Mouse (Mus musculus) myocyte (in vitro differentiated cells): ENCODE results near the gene Pou3f1. TPM values are rescaled to one million over a fixed set of nuclear protein-coding genes. Genes with fewer than 3 reads are reported as not detected.

Source experiments
- H3K27me3 ChIP-seq: one replicate; pipeline ENCODE4 v1.6.1; 2011; ENCODE audit not compliant: control insufficient read depth, insufficient read depth, insufficient read length
- H3K36me3 ChIP-seq: one replicate; pipeline ENCODE4 v1.6.1; 2011; ENCODE audit not compliant: control insufficient read depth, insufficient read depth
- H3K4me2 ChIP-seq: one replicate; pipeline ENCODE4 v1.6.1; 2011; ENCODE audit warnings: low read depth, control low read depth
- H3K4me3 ChIP-seq: one replicate; pipeline ENCODE4 v1.5.1; 2011; ENCODE audit warnings: mild to moderate bottlenecking, control low read depth, moderate library complexity
- H3K79me2 ChIP-seq: one replicate; pipeline ENCODE4 v1.6.1; 2011; ENCODE audit not compliant: control insufficient read depth, insufficient read depth
- H3ac ChIP-seq: one replicate; pipeline ENCODE4 v1.6.1; 2011; ENCODE audit not compliant: control insufficient read depth, insufficient read length
- CEBPB ChIP-seq: IDR thresholded peaks from 2 replicates; pipeline ENCODE4 v1.6.1; 2011; ENCODE audit warnings: mild to moderate bottlenecking, moderate library complexity; ENCODE audit not compliant: poor library complexity, insufficient read depth, severe bottlenecking
- E2F4 ChIP-seq: IDR thresholded peaks from one replicate; pipeline ENCODE4 v1.6.1; 2011; ENCODE audit warnings: mild to moderate bottlenecking, control low read depth, moderate library complexity; ENCODE audit not compliant: insufficient read depth
- MAX ChIP-seq: IDR thresholded peaks from one replicate; pipeline ENCODE4 v1.6.1; 2011; ENCODE audit warnings: low read depth, mild to moderate bottlenecking, control low read depth
- MYOD1 ChIP-seq, 3 experiments: IDR thresholded peaks; one replicate each; pipeline ENCODE4 v1.6.1; 2011; ENCODE audit warnings: control low read depth in 2 of 3, low read depth in 2 of 3, mild to moderate bottlenecking in 2 of 3, moderate library complexity in 1 of 3; ENCODE audit not compliant: insufficient read length in 2 of 3, control insufficient read depth in 1 of 3
- MYOG ChIP-seq, 3 experiments: IDR thresholded peaks; one replicate each; pipeline ENCODE4 v1.6.1; 2011; ENCODE audit warnings: control low read depth in 2 of 3, low read depth in 2 of 3, mild to moderate bottlenecking in 2 of 3; ENCODE audit not compliant: insufficient read length in 2 of 3, control insufficient read depth in 1 of 3, insufficient read depth in 1 of 3
- POLR2A ChIP-seq: IDR thresholded peaks from one replicate; pipeline ENCODE4 v1.6.1; 2011; ENCODE audit warnings: low read depth, mild to moderate bottlenecking, control low read depth, moderate library complexity; ENCODE audit not compliant: insufficient read length
- POLR2AphosphoS2 ChIP-seq: IDR thresholded peaks from one replicate; pipeline ENCODE4 v1.6.1; 2011; ENCODE audit warnings: low read depth, control low read depth; ENCODE audit not compliant: insufficient read length
- REST ChIP-seq: IDR thresholded peaks from one replicate; pipeline ENCODE4 v1.6.1; 2011; ENCODE audit warnings: mild to moderate bottlenecking, control low read depth, moderate library complexity; ENCODE audit not compliant: insufficient read depth, insufficient read length
- SRF ChIP-seq: IDR thresholded peaks from one replicate; pipeline ENCODE4 v1.6.1; 2011; ENCODE audit warnings: low read depth; ENCODE audit not compliant: control insufficient read depth, insufficient read length
- TCF12 ChIP-seq: IDR thresholded peaks from one replicate; pipeline ENCODE4 v1.6.1; 2011; ENCODE audit warnings: mild to moderate bottlenecking, control low read depth; ENCODE audit not compliant: poor library complexity, insufficient read depth, severe bottlenecking
- TCF3 ChIP-seq: IDR thresholded peaks from one replicate; pipeline ENCODE4 v1.6.1; 2011; ENCODE audit warnings: low read depth, control low read depth; ENCODE audit not compliant: insufficient read length
- USF1 ChIP-seq: IDR thresholded peaks from one replicate; pipeline ENCODE4 v1.6.1; 2011; ENCODE audit warnings: low read depth, mild to moderate bottlenecking, control low read depth, moderate library complexity
- polyA plus RNA-seq: library from polyadenylated mRNA; unstranded; fragments of >200 nt; fragmentation: generic; extraction: Trizol; gene quantifications from one replicate; pipeline ENCODE4 v1.2.1, GENCODE M21; 2012; ENCODE audit warnings: missing spikeins

The Pou3f1 gene
- polyA plus RNA-seq, 1 experiment: 0.01 TPM

DNA sequence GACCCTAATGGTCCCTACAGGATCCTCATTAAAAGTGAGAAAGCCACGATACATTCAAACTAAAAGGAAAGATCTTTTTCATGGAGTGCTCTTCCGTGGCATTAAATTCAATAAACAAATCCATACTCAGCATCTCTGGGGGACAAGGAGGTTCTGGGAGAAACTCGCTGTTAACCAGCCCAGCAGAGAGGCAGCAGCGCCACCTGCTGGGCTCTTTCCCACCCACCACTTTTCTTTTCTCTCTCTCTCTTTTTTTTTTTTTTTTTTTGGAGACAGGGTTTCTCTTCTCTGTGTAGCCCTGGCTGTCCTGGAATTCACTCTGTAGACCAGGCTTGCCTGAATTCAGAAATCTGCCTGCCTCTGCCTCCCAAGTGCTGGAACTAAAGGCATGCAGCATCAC is 18.4 kb downstream of the Pou3f1 start:
- peaks cover 28% of the 10 kb centered on the region for H3K36me3 ChIP-seq
- no peak overlapping the region for H3ac ChIP-seq
- no peaks in the 10 kb centered on the region for H3K27me3 ChIP-seq
- H3K79me2 ChIP-seq: no peaks in the 10 kb centered on the region
- TF ChIP-seq TCF12 (no peak), REST (no peak)
- no peak overlapping the region for H3K4me3 ChIP-seq
- no peak overlapping the region for H3K4me2 ChIP-seq

DNA sequence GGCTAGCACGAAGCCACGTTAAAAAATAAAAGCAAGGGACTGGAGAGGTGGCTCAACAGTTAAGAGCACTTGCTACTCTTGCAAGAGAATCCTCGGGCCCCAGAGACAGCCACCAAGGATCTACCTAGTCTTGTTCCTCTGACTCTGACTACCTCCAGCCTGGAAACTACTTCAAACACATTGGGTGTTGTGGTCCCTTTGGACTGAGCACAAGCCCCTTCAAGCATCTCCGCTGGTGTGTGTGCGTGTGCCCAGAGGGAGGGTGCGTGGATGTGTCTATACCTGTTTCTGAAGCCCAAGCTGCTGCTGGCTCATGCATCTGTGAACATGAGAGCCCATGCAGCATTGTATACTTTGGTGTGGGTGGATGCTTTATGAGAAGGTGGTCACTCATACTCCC is 19.4 kb downstream of the Pou3f1 start:
- H3K4me3 ChIP-seq: no peak overlapping the region
- no peaks in the 10 kb centered on the region for H3K27me3 ChIP-seq
- H3ac ChIP-seq: no peak overlapping the region
- H3K4me2 ChIP-seq: no peak overlapping the region
- no peaks in the 10 kb centered on the region for H3K79me2 ChIP-seq
- TF ChIP-seq USF1: no peak
- no peak for TF ChIP-seq MYOG (IDR thresholded peaks at IDR 0.05; ENCODE audit: control insufficient read depth in 1 of 3, insufficient read depth in 1 of 3, insufficient read length in 2 of 3, low read depth in 2 of 3)
- TF ChIP-seq CEBPB: no peak
- peaks cover 34% of the 10 kb centered on the region for H3K36me3 ChIP-seq

DNA sequence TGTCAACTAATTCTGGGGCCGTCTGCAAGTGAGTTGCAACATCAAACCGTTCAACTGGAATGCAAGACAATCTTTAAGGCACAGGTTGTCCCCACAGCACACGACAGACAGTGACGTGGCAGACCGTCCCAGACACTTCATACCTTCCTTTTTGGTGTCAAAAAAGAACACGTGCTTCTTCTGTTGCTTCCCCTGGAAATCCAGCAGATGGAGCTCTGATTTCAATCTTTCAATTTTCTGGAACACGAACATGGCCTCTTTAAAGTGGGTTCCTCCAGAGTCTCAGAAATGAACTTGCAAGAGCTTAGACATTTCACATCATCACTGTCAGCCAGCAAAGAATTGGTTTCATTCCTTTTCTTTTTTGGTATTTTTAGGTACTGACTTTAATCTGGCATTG is 25.7 kb downstream of the Pou3f1 start:
- no peak overlapping the region for H3K4me3 ChIP-seq
- TF ChIP-seq MYOG (IDR thresholded peaks at IDR 0.05; ENCODE audit: control insufficient read depth in 1 of 3, insufficient read depth in 1 of 3, insufficient read length in 2 of 3, low read depth in 2 of 3): no peak
- TF ChIP-seq MAX: no peak
- no peak for TF ChIP-seq MYOD1 (IDR thresholded peaks at IDR 0.05; ENCODE audit: control insufficient read depth in 1 of 3, insufficient read length in 2 of 3, low read depth in 2 of 3)
- no peak for TF ChIP-seq E2F4
- TF ChIP-seq SRF: no peak
- TF ChIP-seq POLR2AphosphoS2: no peak
- no peak for TF ChIP-seq CEBPB
- no peak for TF ChIP-seq POLR2A
- TF ChIP-seq TCF12: no peak
- no peak for TF ChIP-seq USF1
- no peak for TF ChIP-seq TCF3

DNA sequence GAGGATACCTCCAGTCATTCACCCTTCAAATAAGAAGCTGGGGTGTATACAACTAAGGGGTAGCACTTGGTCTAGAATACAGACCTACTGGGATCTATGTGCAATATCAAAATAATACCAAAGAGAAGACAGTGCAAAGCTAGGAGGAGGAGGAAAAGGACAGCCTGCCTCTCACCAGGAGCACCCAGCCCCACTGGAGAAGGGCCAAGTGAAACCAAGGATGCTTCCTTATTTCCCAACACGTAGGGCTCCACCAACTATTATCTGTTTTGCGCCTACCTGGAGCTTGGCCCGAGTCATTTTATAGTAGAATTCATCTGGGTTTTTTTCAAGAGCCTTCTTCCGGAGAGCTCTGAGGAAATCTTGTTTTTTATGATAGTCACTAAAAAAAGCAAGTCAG is 26.9 kb downstream of the Pou3f1 start:
- H3K4me2 ChIP-seq: no peak overlapping the region
- peaks cover 6% of the 10 kb centered on the region for H3K79me2 ChIP-seq
- no peaks in the 10 kb centered on the region for H3K27me3 ChIP-seq
- peaks cover 53% of the 10 kb centered on the region for H3K36me3 ChIP-seq
- TF ChIP-seq POLR2AphosphoS2: no peak
- no peak for TF ChIP-seq POLR2A
- TF ChIP-seq TCF3: no peak
- no peak for TF ChIP-seq CEBPB
- TF ChIP-seq E2F4: no peak
- TF ChIP-seq REST: no peak
- no peak for TF ChIP-seq MYOG (IDR thresholded peaks at IDR 0.05; ENCODE audit: control insufficient read depth in 1 of 3, insufficient read depth in 1 of 3, insufficient read length in 2 of 3, low read depth in 2 of 3)
- no peak for TF ChIP-seq MAX
- no peak for TF ChIP-seq MYOD1 (IDR thresholded peaks at IDR 0.05; ENCODE audit: control insufficient read depth in 1 of 3, insufficient read length in 2 of 3, low read depth in 2 of 3)
- no peak for TF ChIP-seq TCF12
- TF ChIP-seq SRF: no peak
- no peak for TF ChIP-seq USF1
- H3K4me3 ChIP-seq: no peak overlapping the region
- no peak overlapping the region for H3ac ChIP-seq

More for the DNA sequence above, 25.7 kb downstream of the Pou3f1 start:
- Histone ChIP-seq H3K79me2 (no peaks in the 10 kb centered on the region), H3K36me3 (peaks cover 54% of the 10 kb centered on the region), H3K27me3 (no peaks in the 10 kb centered on the region), H3K4me2 (no peak overlapping the region), H3ac (no peak overlapping the region)

DNA sequence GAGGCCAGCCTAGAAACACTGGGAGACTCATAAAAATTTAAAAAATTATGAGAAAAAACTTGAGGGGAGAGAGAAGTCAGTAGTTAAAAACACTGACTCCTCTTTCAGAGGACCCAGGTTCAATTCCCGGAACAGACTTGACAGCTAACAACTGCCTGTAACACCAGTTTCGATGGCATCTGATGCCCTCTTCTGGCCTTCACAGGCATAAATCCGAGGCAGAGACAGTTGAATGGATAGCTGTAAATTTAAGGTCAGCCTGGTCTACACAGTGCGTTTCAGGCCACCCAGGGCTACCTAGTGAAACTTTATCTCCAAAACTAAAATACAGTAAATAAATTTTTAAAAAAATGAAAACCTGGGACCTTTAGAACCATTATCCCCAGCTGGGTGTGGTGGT is 28.4 kb downstream of the Pou3f1 start:
- H3K4me2 ChIP-seq: no peak overlapping the region
- H3K36me3 ChIP-seq: peaks cover 41% of the 10 kb centered on the region
- H3K79me2 ChIP-seq: peaks cover 21% of the 10 kb centered on the region
- TF ChIP-seq MYOD1 (IDR thresholded peaks at IDR 0.05; ENCODE audit: control insufficient read depth in 1 of 3, insufficient read length in 2 of 3, low read depth in 2 of 3) (no peak), REST (no peak), USF1 (no peak), TCF12 (no peak), CEBPB (no peak), E2F4 (no peak), TCF3 (no peak), POLR2A (no peak), MYOG (IDR thresholded peaks at IDR 0.05; ENCODE audit: control insufficient read depth in 1 of 3, insufficient read depth in 1 of 3, insufficient read length in 2 of 3, low read depth in 2 of 3) (no peak), MAX (no peak), POLR2AphosphoS2 (no peak), SRF (no peak)
- H3K4me3 ChIP-seq: no peak overlapping the region
- no peaks in the 10 kb centered on the region for H3K27me3 ChIP-seq
- no peak overlapping the region for H3ac ChIP-seq
